In the genomic region with DNA sequence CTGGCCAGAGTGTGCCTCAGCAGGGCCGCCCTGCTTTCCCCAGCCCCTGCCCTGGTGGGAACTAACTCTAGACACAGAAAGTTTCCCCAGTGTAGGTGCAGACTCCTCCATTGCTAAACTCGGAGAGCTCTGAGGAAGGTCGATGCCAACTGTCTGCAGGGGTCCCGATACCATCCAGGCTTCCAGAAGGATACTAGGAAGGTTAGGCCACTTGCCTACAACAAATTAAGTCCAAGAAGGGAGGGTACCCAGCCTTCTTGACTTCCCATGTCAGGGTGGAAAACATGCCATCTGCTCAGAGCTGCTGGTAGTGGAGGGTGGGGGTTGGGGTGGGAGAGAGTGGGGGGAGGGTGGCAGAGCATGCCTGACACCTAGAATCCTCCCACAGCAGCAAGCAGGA, we compare ENCODE assay signal across 22 mouse cellular contexts. TPM values are rescaled to one million over a fixed set of nuclear protein-coding genes. Genes with fewer than 3 reads are reported as not detected.
A peak's percentile ranks its signal among the peaks of the same experiment; 100 is the strongest.
DNase-seq lines count a peak whose midpoint lies in the region; ATAC-seq lines count a peak whose summit lies in the region.
"Had no signal": no experiment of that assay in that cellular context is flagged by ENCODE, and none has a peak within 500 bp of the region (broad histone marks: within the 10 kb centered on the region; RNA-seq: fewer than 3 reads in every experiment).

No protein-coding gene starts in this region.

- peaks cover 46% of the 10 kb centered on the region for H3K4me1 ChIP-seq in heart, embryonic 11.5 days (ENCODE audit: control insufficient read depth, insufficient read depth, low read length)
- H3K4me1 ChIP-seq in megakaryocyte, embryonic 14.5 days: peaks cover 97% of the 10 kb centered on the region
- H3K4me1 ChIP-seq in brown adipose tissue, adult 24 weeks (ENCODE audit: control insufficient read depth, insufficient read depth, insufficient read length, low read length): peaks cover 23% of the 10 kb centered on the region

- H3K4me2 ChIP-seq in heart, embryonic 11.5 days: no peak overlapping the region
- H3K4me2 ChIP-seq: lung, embryonic 15.5 days had no signal

- no peak for ATAC-seq in heart, embryonic 11.5 days (replicated peaks; ENCODE audit: insufficient number of reproducible peaks, low FRiP score, low TSS enrichment)
- ATAC-seq in megakaryocyte, adult 5-6 weeks (ENCODE audit: poor library complexity, severe bottlenecking): no peak

- 59% methylated on average over 4 of the region's 4 CpGs for WGBS in heart, embryonic 11.5 days (ENCODE audit: insufficient replicate concordance)
- 73% methylated on average over 4 of the region's 4 CpGs for WGBS in macrophage (ENCODE audit: missing documents)

- no peak overlapping the region for H3K27ac ChIP-seq in heart, embryonic 11.5 days (ENCODE audit: low read depth, low read length)
- H3K27ac ChIP-seq in brown adipose tissue, adult 24 weeks (replicated peaks; ENCODE audit: low read depth, low read length): peak overlapping the region; percentile 61; the same call in 1 of the 2 replicates
- H3K27ac ChIP-seq in macrophage: peak overlapping the region; percentile 99
- H3K27ac ChIP-seq: heart, adult 2 months; limb, embryonic 10.5 days; lung, embryonic 15.5 days had no signal

- no peaks in the 10 kb centered on the region for H3K9me3 ChIP-seq in heart, embryonic 11.5 days (replicated peaks; ENCODE audit: control insufficient read depth, low read length)
- no peaks in the 10 kb centered on the region for H3K9me3 ChIP-seq in megakaryocyte, embryonic 14.5 days
- H3K9me3 ChIP-seq: embryonic facial prominence, embryonic 10.5 days; limb, embryonic 10.5 days; lung, embryonic 15.5 days had no signal

- H3K9ac ChIP-seq in heart, embryonic 11.5 days (ENCODE audit: low read depth, low read length): 0 out of 2 replicates have a peak overlapping the region, but pooled peaks have one; percentile 22
- H3K9ac ChIP-seq: lung, embryonic 15.5 days had no signal

- no peak overlapping the region for H3K4me3 ChIP-seq in heart, embryonic 11.5 days (ENCODE audit: low read depth, low read length)
- peak overlapping the region; percentile 83 for H3K4me3 ChIP-seq in megakaryocyte, embryonic 14.5 days (replicated peaks)
- no peak overlapping the region for H3K4me3 ChIP-seq in brown adipose tissue, adult 24 weeks (ENCODE audit: insufficient read depth, low read depth, low read length)
- peak overlapping the region; percentile 1; the same call in 1 of the 2 replicates for H3K4me3 ChIP-seq in macrophage (ENCODE audit: inconsistent target)
- H3K4me3 ChIP-seq: embryonic facial prominence, embryonic 10.5 days; heart, adult 2 months; limb, embryonic 10.5 days; lung, embryonic 15.5 days had no signal

- no peak for DNase-seq in heart, adult 9 months (ENCODE audit: low spot score in 2 of 2)
- no peak for DNase-seq in frontal cortex, postnatal 36 days (ENCODE audit: low spot score in 2 of 2)
- DNase-seq: adrenal gland, postnatal 36 days; gastrocnemius, postnatal 10 days; kidney, adult 9 months; kidney, postnatal 4 days; thymus, adult 2 months had no signal

- 0 out of 2 replicates have a peak, but pooled peaks cover 4% of the 10 kb centered on the region for H3K27me3 ChIP-seq in heart, embryonic 11.5 days (ENCODE audit: control insufficient read depth, insufficient read depth, low read length)
- peaks cover 3% of the 10 kb centered on the region for H3K27me3 ChIP-seq in megakaryocyte, embryonic 14.5 days (replicated peaks)
- H3K27me3 ChIP-seq: lung, embryonic 15.5 days had no signal

- H3K79me2 ChIP-seq in macrophage (ENCODE audit: inconsistent target): no peaks in the 10 kb centered on the region

- H3K36me3 ChIP-seq in heart, embryonic 11.5 days (ENCODE audit: control insufficient read depth, insufficient read depth, low read length): no peaks in the 10 kb centered on the region
- H3K36me3 ChIP-seq in megakaryocyte, embryonic 14.5 days (replicated peaks; ENCODE audit: low read length): no peaks in the 10 kb centered on the region
- H3K36me3 ChIP-seq in macrophage (ENCODE audit: inconsistent target): no peaks in the 10 kb centered on the region
- H3K36me3 ChIP-seq: embryonic facial prominence, embryonic 10.5 days; limb, embryonic 10.5 days; lung, embryonic 15.5 days had no signal

RNA-seq across cellular contexts. Expression of a gene that starts 15.0 kb away (rescaled TPM):
- 16.0 and 16.7 TPM in 2 replicates for polyA plus RNA-seq in heart, embryonic 11.5 days (2014; fragmentation: Nextera tagmentation; extraction: Ambion mirVana)
- 10.6 and 40.8 TPM in 2 replicates for polyA plus RNA-seq in megakaryocyte, embryonic 14.5 days (2012; ENCODE audit: insufficient read depth, low replicate concordance)
- 1.2 and 2.1 TPM in 2 replicates for total RNA-seq in megakaryocyte, adult 5-6 weeks (2015)
- 0.20 and 0.62 TPM in 2 replicates for total RNA-seq in megakaryocyte, adult 5-6 weeks (2017)
- polyA plus RNA-seq in brown adipose tissue, adult 24 weeks (2012; ENCODE audit: insufficient read depth, insufficient read length, missing spikeins): 3.4 and 7.1 TPM in 2 replicates
- total RNA-seq in macrophage (2018; cell fraction: chromatin; rRNA removed): 10 to 100 TPM in 20 of 26 experiments, 1 to 10 TPM in 6; 5.5 to 37.0 (median 24.0) TPM
- total RNA-seq in macrophage (2018; cell fraction: cytosol; rRNA removed): 10 to 100 TPM in 9 of 26 experiments, 1 to 10 TPM in 17; 4.3 to 12.1 (median 9.4) TPM
- 10 to 100 TPM in 22 of 26 experiments, 1 to 10 TPM in 4; 7.2 to 31.3 (median 23.5) TPM for total RNA-seq in macrophage (2018; cell fraction: nucleus; rRNA removed)
- 5.3 to 6.8 TPM (median 5.8 TPM) in 3 replicates for polyA plus RNA-seq in macrophage (2018)

RNA-seq across cellular contexts. Expression of a gene that starts 52.2 kb away (rescaled TPM):
- polyA plus RNA-seq in heart, embryonic 11.5 days (2014; fragmentation: Nextera tagmentation; extraction: Ambion mirVana): not detected in 2 replicates
- 0.54 TPM in 1 of 2 replicates, not detected in the other for polyA plus RNA-seq in megakaryocyte, embryonic 14.5 days (2012; ENCODE audit: insufficient read depth, low replicate concordance)
- total RNA-seq in megakaryocyte, adult 5-6 weeks (2015): not detected in 2 replicates
- total RNA-seq in megakaryocyte, adult 5-6 weeks (2017): not detected in 2 replicates
- not detected in 2 replicates for polyA plus RNA-seq in brown adipose tissue, adult 24 weeks (2012; ENCODE audit: insufficient read depth, insufficient read length, missing spikeins)
- not detected for total RNA-seq in macrophage (2018; cell fraction: chromatin; rRNA removed)
- total RNA-seq in macrophage (2018; cell fraction: cytosol; rRNA removed): not detected
- total RNA-seq in macrophage (2018; cell fraction: nucleus; rRNA removed): not detected
- polyA plus RNA-seq in macrophage (2018): not detected in 3 replicates
- total RNA-seq: adrenal gland, postnatal 36 days; gastrocnemius, postnatal 10 days; heart, adult 2 months; heart, postnatal 36 days; layer of hippocampus, postnatal 25 days; megakaryocyte progenitor cell, adult 5-6 weeks; midbrain, postnatal 0 days had no signal
- polyA plus RNA-seq: C2C12; embryonic facial prominence, embryonic 10.5 days; heart, adult 2 months; limb, embryonic 10.5 days; lung, embryonic 15.5 days; midbrain, postnatal 0 days; small intestine, adult 2 months; thymus, adult 2 months had no signal

Comparison
In these comparisons a context has a peak if more than half of its experiments do, and no peak if none do; other contexts are left out.
1. H3K4me3 ChIP-seq: peak in megakaryocyte, embryonic 14.5 days (single experiment) and macrophage (single experiment); none in heart, embryonic 11.5 days (single experiment) and brown adipose tissue, adult 24 weeks (single experiment).